Mouse (Mus musculus): ENCODE data around the gene Tm6sf1.

The Tm6sf1 gene

GRCm38 (mm10) chr7:81885128-81885527 is 26.3 kb downstream of the Tm6sf1 start:
- no peak for DNase-seq (ENCODE audit: low spot score)

- no peak for DNase-seq (ENCODE audit: low spot score)
Measured at GRCm38 (mm10) chr7:81899361-81899760, 40.6 kb downstream of the Tm6sf1 start.

GRCm38 (mm10) chr7:81904094-81904493 is 45.3 kb downstream of the Tm6sf1 start:
- DNase-seq (ENCODE audit: low spot score) = no peak

DNA sequence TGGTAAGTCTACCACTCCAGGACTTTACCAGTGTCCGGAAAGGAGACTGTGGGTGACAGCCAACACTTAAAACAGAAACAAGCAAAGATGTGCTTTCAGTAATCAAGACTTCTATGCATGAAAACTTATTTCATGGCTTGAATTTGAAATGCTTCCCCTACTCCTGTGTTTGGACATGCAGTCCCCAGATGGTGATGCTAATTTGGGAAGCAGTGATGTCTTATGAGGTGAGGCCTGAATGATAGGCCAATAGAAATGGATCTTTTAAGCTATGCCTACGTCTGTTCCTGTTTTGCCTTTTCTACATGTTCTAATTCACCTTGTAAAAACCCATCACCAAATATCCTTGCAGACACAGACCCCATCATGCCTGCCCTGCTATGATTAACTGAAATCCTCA is 46.1 kb downstream of the Tm6sf1 start:
- no peak for DNase-seq (ENCODE audit: low spot score)

DNA sequence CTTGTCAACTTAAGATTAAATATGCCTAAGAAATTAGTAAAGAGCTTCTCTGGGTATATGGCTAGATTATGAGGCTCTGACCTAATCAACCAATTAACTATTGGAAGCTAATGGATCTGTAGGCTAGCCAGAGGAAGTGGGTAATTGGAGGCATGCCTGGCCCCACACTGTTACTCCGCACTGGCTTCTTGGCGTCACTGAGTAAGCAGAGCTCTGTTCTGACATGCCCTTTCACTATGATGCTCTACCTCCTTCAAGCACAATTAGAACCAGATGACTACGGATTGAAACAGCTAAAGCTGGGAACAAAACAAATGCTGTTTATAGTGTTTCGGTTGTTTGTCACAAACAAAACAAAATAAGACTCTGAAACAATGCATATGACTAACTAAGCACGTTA is 59.5 kb downstream of the Tm6sf1 start:
- DNase-seq (ENCODE audit: low spot score) = no peak

DNA sequence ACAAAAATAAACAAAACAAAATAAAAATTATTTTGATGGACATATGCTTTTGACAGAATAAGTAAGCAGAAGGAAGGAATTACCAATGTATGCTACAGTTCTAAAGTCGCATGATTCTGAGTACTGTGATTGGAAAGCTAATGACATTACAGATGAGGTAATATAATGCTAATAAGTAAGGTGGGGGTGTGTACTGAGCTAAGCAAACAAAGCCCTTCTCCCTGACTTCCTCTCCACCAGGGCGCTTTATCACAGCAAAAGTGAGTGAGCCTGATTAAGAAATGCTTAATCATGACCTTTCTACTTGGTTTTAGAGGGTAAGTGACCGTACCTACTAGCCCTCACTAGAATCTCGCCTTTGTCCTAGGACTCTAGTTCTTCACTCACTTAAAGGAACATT is 61.5 kb downstream of the Tm6sf1 start:
- no peak for DNase-seq (ENCODE audit: low spot score)

DNA sequence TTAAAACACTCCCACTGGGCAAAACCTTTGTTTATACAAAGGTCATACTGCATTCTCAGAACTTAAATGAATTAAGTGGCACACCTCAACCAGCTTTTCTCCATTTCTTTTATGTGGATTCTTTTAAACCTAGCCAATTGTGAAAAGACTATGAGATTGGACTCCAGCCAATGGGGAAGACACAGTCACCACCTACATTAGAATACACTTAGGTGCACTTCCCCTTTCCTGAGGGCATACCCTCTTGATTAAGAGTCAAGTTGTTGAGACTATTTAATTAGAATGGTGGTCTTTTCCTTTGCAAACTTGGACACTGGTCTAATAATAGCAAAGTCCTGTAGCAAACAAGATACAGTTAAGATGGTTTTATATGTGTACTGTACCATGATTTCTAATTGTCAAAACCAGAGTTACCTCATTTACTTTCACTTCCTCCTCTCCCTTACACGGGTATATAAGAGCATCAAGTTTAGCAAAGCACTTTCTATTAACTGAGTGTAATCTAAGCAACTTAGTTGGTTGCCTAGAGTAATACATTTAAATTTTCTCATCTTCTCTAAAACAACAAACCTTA is 62.7 kb downstream of the Tm6sf1 start:
- DNase-seq (ENCODE audit: low spot score) = no peak

- DNase-seq (ENCODE audit: low spot score) = no peak
Measured at GRCm38 (mm10) chr7:81928998-81929397, 70.2 kb downstream of the Tm6sf1 start.

- no peak for DNase-seq (ENCODE audit: low spot score)
Measured at GRCm38 (mm10) chr7:81932521-81933045, 73.8 kb downstream of the Tm6sf1 start.

DNA sequence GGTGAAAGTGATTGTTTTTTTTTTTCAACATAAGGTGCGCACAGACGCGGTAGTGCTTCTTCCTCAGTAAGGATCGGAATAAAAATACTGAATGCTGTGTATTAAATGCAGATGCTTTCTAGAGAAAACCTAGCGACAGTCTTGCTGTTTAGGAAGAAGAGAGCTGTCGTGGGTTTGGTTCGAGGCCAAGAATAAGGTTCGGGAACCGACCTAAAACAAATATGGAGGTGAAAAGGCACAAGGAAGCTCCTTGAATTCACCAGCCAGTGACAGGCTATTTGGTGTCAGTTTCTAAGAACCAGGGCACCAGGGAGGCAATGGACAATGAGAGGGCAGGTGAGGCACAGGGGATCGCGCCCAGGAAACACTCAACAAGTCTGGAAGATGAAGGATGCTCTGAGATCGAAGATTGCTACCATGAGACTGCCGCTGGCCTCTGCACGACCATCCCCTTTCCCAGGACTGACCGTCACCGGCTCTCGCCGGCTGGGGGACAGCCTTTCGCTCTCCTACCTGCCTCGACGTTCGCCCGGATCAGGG is 74.3 kb downstream of the Tm6sf1 start:
- DNase-seq (ENCODE audit: low spot score) = no peak

DNA sequence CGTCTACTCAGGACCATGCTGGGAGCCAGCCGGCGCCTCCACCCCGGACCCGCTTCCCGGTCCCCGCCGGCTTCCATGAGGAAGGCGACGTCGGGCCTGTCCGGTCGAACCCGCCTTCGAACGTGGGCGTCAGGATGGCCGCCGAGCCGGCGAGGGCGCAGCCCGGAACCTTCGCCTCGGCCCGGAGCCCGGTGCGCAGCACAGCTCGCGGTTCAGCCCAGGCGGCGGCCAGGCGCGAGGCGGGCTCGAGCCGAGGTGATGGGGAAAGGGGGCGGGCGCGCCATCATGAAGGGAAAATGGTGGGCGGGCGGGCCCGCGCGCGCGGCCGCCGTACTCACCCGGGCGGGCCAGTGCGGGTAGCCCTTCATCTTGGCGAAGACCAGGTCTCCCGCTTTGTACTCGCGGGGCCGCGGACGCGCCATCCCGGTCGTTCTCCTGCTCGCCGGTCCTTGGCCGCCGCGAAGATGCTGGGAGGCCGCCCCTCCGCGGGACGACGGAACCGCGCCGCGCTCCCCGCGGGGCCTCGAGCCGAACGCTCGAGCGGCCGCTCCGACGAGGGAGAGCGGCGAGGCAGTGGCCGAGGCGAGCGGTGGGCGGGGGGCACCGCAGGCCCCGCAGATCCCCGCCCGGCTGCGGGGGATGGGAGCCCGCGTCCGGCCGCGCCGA is 74.9 kb downstream of the Tm6sf1 start:
- no peak for DNase-seq (ENCODE audit: low spot score)
